Mouse (Mus musculus) hindbrain, embryonic 13.5 days (tissue): ENCODE data around the gene Slc9b2. TPM values are rescaled to one million over a fixed set of nuclear protein-coding genes. Genes with fewer than 3 reads are reported as not detected.

Experiments
- ATAC-seq: fragments of 200-750 bp; cut with Nextera tagmentation; 2 replicates; pipeline ENCODE4 v1.8.0; 2017; ENCODE audit warnings: moderate TSS enrichment; ENCODE audit not compliant: low FRiP score
- H3K27ac ChIP-seq: fragments of 300-500 bp; sonication (generic); 2 replicates; pipeline ENCODE4 v1.5.1; 2015; ENCODE audit warnings: inconsistent platforms, mild to moderate bottlenecking, moderate library complexity
- H3K27me3 ChIP-seq: fragments of 300-500 bp; sonication (generic); 2 replicates; pipeline ENCODE4 v1.6.1; 2015; ENCODE audit warnings: mild to moderate bottlenecking, inconsistent platforms
- H3K36me3 ChIP-seq: fragments of 300-500 bp; sonication (generic); 2 replicates; pipeline ENCODE4 v1.6.1; 2015; ENCODE audit warnings: mild to moderate bottlenecking, inconsistent platforms
- H3K4me1 ChIP-seq: fragments of 300-500 bp; sonication (generic); replicated peaks from 2 replicates; pipeline ENCODE4 v1.6.1; 2015; ENCODE audit warnings: inconsistent platforms
- H3K4me2 ChIP-seq: fragments of 300-500 bp; sonication (generic); 2 replicates; pipeline ENCODE4 v1.6.1; 2015; ENCODE audit warnings: inconsistent platforms, mild to moderate bottlenecking, moderate library complexity
- H3K4me3 ChIP-seq: fragments of 300-500 bp; sonication (generic); 2 replicates; pipeline ENCODE4 v1.5.1; 2015; ENCODE audit warnings: mild to moderate bottlenecking, inconsistent platforms
- H3K9ac ChIP-seq: fragments of 300-500 bp; sonication (generic); 2 replicates; pipeline ENCODE4 v1.6.1; 2015; ENCODE audit warnings: mild to moderate bottlenecking, inconsistent platforms
- H3K9me3 ChIP-seq: fragments of 300-500 bp; sonication (generic); 2 replicates; pipeline ENCODE4 v1.6.1; 2016; ENCODE audit warnings: inconsistent platforms
- WGBS: fragments of 180-500 bp; shearing (Covaris S2); methylation state at CpG from one replicate; pipeline ENCODE4 v1.1.7; 2015; 5-methylcytosine and 5-hydroxymethylcytosine counted together
- polyA plus RNA-seq: library from polyadenylated mRNA; unstranded; fragments of >200 nt; fragmentation: Nextera tagmentation; extraction: Ambion mirVana; gene quantifications from 2 replicates; pipeline ENCODE4 v1.2.1, GENCODE M21; 2015

The Slc9b2 gene
- polyA plus RNA-seq, 1 experiment from 2014 or later = 1.4 TPM

DNA sequence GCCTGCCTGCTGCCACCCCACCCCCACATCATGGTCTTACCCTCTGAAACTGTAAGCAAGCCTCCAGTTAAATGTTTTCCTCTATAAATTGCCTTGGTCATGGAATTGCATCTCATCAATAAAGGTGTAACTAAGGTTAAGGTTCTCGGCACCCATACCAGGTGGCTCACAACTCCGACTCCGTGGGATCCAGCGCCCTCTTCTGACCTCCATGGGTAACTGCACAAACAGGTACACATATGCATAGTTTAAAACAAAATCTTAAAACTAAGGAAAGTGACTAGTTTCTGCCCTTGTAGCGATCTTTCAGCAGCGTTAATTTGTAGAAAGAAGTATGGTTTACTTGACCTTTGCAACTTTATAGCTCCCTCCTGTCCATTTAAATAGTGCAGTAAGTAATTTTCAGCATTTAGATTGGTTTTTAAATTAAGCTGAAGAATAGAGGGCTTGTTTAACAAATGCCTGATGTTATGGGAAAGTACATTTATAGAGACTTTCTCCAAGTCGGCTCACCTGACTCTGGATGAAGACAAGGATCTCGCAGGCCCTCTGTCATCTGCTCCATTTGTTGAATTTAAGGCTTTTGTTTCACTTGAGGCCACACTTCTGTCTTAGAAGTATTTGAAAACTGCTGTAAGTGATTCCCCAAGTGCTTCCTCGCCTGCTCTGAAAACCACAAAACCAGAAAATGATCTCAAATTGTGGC lies 8.4 kb downstream of the Slc9b2 start:
- no peaks in the 10 kb centered on the region for H3K36me3 ChIP-seq
- no peaks in the 10 kb centered on the region for H3K27me3 ChIP-seq
- WGBS = 92% methylated on average over 9 of the region's 9 CpGs
- H3K9me3 ChIP-seq = no peaks in the 10 kb centered on the region
- ATAC-seq = no peak
- H3K9ac ChIP-seq = no peak overlapping the region
- H3K4me2 ChIP-seq = no peak overlapping the region
- no peaks in the 10 kb centered on the region for H3K4me1 ChIP-seq
- H3K4me3 ChIP-seq = no peak overlapping the region
- H3K27ac ChIP-seq = no peak overlapping the region

DNA sequence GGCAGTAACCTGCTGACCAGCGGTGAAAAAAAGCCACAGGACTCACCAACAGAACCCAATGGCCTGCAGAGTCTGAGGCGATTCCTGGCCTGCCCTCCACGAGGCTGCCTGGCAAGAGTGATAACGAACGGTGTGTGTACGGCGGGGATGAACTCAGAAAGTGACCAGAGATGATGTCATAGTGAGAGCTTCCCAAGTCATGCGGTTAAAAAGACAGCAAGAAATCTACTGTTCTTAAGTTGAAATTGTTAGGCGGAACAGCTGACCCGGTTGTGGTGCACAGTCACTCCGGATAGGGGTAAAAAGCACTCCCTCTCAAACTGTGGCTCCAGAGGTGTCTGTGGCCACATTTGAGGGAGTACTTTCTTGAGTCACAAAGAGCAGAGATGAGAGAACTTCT lies 10.8 kb downstream of the Slc9b2 start:
- H3K27ac ChIP-seq = no peak overlapping the region
- no peaks in the 10 kb centered on the region for H3K27me3 ChIP-seq
- no peak for ATAC-seq
- H3K9me3 ChIP-seq = no peaks in the 10 kb centered on the region
- H3K9ac ChIP-seq = no peak overlapping the region
- H3K4me3 ChIP-seq = no peak overlapping the region
- H3K36me3 ChIP-seq = no peaks in the 10 kb centered on the region
- no peak overlapping the region for H3K4me2 ChIP-seq
- WGBS = 89% methylated on average over 11 of the region's 11 CpGs
- no peaks in the 10 kb centered on the region for H3K4me1 ChIP-seq

DNA sequence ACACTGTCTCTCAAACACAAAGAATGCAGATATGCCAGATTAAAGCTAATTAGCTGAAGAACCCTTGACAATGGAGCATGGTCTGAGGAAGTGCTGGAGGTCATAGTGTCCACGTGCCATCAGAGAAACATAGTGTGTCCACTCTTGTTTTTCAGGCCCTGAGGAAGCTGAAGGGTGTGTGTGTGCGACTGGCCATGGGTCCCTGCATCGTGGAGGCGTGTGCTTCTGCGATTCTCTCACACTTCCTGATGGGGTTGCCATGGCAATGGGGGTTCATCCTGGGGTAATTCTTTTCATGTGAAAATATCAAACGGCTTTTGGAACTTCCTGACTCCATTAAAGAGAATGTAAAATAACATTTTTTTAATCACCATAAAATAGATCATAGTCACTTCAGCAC lies 16.9 kb downstream of the Slc9b2 start:
- Histone ChIP-seq H3K9ac (no peak overlapping the region), H3K36me3 (no peaks in the 10 kb centered on the region), H3K9me3 (no peaks in the 10 kb centered on the region), H3K4me3 (no peak overlapping the region), H3K4me2 (no peak overlapping the region), H3K4me1 (no peaks in the 10 kb centered on the region; the same call in 1 of the 2 replicates), H3K27ac (no peak overlapping the region), H3K27me3 (no peaks in the 10 kb centered on the region)
- WGBS = 22% methylated on average over 6 of the region's 6 CpGs
- no peak for ATAC-seq

DNA sequence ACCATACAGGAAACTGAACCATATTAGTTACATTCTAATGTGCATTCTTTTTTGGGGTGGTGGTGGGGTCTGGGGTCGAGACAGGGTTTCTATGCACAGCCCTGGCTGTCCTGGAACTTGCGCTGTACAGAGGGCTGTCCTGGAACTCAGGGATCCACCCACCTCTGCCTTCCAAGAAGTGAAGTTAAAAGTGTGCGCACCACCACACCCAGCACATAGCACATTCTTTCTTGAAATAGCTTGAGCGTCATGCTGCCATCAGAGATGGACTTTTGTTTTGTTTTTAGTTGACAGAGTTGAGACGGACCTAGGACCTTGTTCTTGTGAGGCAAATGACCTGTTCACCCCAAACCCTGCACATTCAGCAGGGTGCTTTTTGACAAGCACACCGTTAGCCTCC lies 19.7 kb downstream of the Slc9b2 start:
- H3K27ac ChIP-seq = no peak overlapping the region
- H3K36me3 ChIP-seq = no peaks in the 10 kb centered on the region
- no peak overlapping the region for H3K9ac ChIP-seq
- no peak overlapping the region for H3K4me3 ChIP-seq
- H3K27me3 ChIP-seq = no peaks in the 10 kb centered on the region
- H3K4me1 ChIP-seq = no peaks in the 10 kb centered on the region; the same call in 1 of the 2 replicates
- WGBS = 76% methylated on average over 6 of the region's 6 CpGs
- H3K9me3 ChIP-seq = no peaks in the 10 kb centered on the region
- ATAC-seq = no peak
- no peak overlapping the region for H3K4me2 ChIP-seq

DNA sequence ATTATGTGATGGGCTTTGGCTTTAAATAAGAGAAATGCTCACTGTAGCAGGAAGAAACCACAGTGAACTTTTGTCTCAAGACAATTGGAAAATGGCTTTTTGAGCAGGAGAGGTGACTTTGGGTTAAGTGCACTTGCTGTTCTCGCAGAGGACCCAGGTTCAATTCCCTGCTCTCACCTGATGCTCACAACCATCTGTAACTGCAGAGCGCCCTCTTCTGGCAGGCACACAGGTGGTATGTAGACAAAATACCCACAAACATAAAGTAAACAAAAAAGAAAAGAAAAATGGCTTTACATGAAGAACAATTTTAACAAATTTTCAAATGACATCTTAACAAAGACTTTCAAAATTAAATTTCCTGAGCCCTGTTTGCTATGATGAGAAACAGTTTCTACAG lies 20.1 kb downstream of the Slc9b2 start:
- Histone ChIP-seq H3K4me2 (no peak overlapping the region), H3K36me3 (no peaks in the 10 kb centered on the region), H3K4me1 (no peaks in the 10 kb centered on the region; the same call in 1 of the 2 replicates), H3K9me3 (no peaks in the 10 kb centered on the region), H3K4me3 (no peak overlapping the region), H3K9ac (no peak overlapping the region), H3K27me3 (no peaks in the 10 kb centered on the region), H3K27ac (no peak overlapping the region)
- no peak for ATAC-seq
- 58% methylated on average over 2 of the region's 2 CpGs for WGBS

DNA sequence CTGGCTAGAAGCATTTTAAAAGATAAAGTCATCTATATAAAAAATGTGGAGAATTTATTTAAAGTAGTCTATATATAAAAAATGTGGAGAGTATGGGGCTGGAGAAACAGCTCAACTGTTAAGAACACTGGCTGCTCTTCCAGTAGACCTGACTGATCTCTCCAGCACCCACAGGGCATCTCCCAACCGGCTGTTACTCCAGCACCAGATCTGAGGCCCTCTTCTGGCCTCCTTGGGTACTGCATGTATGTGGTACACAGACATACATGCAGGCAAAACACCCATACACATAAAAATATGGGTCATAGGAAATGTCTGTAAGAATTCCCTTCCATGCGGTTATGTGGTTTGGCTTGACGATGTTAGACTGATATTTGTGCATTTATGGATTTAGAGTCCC lies 21.1 kb downstream of the Slc9b2 start:
- Histone ChIP-seq H3K4me2 (no peak overlapping the region), H3K36me3 (no peaks in the 10 kb centered on the region), H3K27me3 (no peaks in the 10 kb centered on the region), H3K9me3 (no peaks in the 10 kb centered on the region), H3K9ac (no peak overlapping the region), H3K4me3 (no peak overlapping the region), H3K4me1 (no peaks in the 10 kb centered on the region; the same call in 1 of the 2 replicates), H3K27ac (no peak overlapping the region)
- ATAC-seq = no peak
- 44% methylated on average over 3 of the region's 3 CpGs for WGBS

DNA sequence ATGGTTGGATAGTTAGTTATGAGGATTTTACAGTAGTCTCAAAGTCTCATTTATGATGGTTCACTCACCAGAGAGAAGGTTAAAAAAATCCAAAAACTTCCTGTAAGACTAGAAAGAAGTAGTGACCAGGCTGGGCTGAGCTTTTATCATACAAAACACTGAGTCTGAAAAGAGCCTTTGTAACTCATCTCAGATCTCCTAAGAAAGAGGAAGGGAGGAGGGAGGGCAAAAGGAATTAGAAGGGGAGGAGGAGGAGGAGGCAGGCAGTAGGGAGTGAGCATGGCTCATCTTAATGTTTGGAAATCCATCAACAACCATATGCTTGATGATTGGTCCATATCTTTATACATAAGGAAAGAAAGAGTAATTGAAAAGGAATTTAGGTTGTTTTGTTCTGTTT lies 25.2 kb downstream of the Slc9b2 start:
- no peak overlapping the region for H3K27ac ChIP-seq
- ATAC-seq = no peak
- H3K4me1 ChIP-seq = no peaks in the 10 kb centered on the region
- H3K9ac ChIP-seq = no peak overlapping the region
- no peaks in the 10 kb centered on the region for H3K9me3 ChIP-seq
- no peak overlapping the region for H3K4me2 ChIP-seq
- no peaks in the 10 kb centered on the region for H3K36me3 ChIP-seq
- H3K27me3 ChIP-seq = no peaks in the 10 kb centered on the region
- H3K4me3 ChIP-seq = no peak overlapping the region

DNA sequence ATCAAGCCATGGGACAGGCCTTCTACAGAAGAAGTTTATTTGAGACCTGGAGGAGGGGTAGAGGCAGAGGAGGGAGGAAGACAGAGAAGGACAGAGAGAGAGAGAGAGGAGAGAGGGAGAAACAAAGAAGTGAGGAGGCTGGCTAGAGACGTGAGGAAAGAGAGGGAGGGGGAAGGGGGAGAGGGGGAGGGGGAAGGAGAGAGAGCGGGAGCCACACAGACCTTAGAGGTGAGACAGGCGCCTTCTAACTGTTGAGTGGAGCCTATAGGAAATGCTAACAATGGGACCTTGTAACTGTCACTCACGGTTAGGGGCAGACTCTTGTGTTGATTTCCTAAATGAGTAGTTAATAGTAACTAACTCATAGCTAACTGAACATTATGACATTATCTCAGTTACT lies 26.3 kb downstream of the Slc9b2 start:
- Histone ChIP-seq H3K9ac (no peak overlapping the region), H3K4me1 (no peaks in the 10 kb centered on the region), H3K4me3 (no peak overlapping the region), H3K27me3 (no peaks in the 10 kb centered on the region), H3K36me3 (no peaks in the 10 kb centered on the region), H3K9me3 (no peaks in the 10 kb centered on the region), H3K27ac (no peak overlapping the region), H3K4me2 (no peak overlapping the region)
- no peak for ATAC-seq
- 30% methylated on average over 4 of the region's 4 CpGs for WGBS

DNA sequence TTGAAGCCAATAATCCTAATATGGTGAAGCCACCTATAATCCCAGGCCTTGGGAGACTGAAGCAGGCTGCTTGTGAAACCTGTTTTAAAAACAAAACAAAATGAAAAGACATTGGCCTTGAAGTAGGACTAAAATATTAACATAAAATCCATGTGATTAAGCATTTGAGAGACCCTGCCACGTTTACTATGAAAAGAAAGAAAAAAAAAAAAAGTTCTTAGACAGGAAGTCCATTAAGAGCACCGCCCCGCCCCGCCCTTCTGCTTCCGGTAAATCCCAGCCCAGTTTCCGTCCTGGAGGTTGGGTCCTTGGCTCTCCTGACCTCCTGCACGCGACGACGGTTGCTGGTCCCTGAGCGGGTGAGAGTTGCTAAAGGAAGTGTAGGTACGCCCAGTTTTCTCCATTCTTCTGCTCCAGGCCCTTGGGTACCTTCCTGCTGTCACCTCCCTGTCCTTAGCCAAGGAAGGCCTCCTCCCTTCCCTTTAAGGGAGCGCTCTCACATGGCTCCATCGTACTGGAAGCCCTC lies 40.3 kb downstream of the Slc9b2 start, which contains the start of gene Slc9b1:
TSS of gene Slc9b1 (plus strand) at position 291 of the 526 bp plus-strand sequence.
- Histone ChIP-seq H3K9me3 (no peaks in the 10 kb centered on the region), H3K36me3 (no peaks in the 10 kb centered on the region), H3K9ac (no peak within 1 kb of the TSS), H3K4me2 (no peak within 1 kb of the TSS), H3K27ac (no peak within 1 kb of the TSS), H3K4me1 (no peaks in the 10 kb centered on the region), H3K27me3 (no peaks in the 10 kb centered on the region), H3K4me3 (no peak within 1 kb of the TSS)
- no peak for ATAC-seq
- 81% methylated on average over 14 of the region's 14 CpGs for WGBS

DNA sequence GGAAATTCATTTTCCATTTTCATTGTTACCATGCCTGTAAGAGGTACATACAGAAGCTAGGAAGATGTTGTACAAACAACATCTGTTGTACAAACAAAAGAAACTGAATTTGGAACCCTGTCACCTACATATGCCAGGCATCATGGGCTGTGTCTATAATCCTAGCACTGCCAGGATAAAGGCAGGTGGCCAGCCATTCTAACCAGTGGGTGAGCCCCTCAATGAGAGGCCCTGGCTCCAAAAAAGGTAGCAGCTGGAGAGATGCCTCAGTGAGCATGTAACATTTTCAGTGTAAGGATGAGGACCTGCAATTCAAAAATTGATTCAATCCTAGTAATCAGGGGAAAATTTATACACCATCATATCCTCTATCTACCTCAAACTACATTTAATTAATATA lies 41.5 kb downstream of the Slc9b2 start:
- Histone ChIP-seq H3K4me1 (no peaks in the 10 kb centered on the region), H3K9me3 (no peaks in the 10 kb centered on the region), H3K27ac (no peak overlapping the region), H3K27me3 (no peaks in the 10 kb centered on the region), H3K4me3 (no peak overlapping the region), H3K36me3 (no peaks in the 10 kb centered on the region), H3K4me2 (no peak overlapping the region), H3K9ac (no peak overlapping the region)
- no peak for ATAC-seq

DNA sequence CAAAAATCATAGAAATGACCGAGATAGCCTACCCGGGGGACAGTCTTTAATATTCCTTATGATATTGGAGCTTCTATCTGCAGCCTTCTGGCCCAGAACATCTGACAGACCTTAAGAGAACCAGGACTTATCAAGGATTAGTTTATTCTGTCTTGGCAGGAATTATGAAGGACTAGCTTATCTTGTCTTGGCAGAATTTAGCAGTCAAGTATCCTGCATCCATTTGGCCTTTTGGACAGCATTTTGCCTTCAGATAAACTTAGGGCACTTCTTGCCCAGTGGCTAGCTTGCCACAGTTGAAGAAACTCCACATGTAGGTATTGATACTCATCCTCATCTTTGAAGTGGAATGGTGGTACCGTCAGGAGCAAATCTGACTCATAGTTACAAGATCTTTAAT lies 44.4 kb downstream of the Slc9b2 start:
- Histone ChIP-seq H3K4me3 (no peak overlapping the region), H3K27ac (no peak overlapping the region), H3K9ac (no peak overlapping the region), H3K27me3 (no peaks in the 10 kb centered on the region), H3K36me3 (no peaks in the 10 kb centered on the region), H3K4me2 (no peak overlapping the region), H3K4me1 (no peaks in the 10 kb centered on the region), H3K9me3 (no peaks in the 10 kb centered on the region)
- WGBS = 96% methylated on average over 3 of the region's 3 CpGs
- ATAC-seq = no peak

DNA sequence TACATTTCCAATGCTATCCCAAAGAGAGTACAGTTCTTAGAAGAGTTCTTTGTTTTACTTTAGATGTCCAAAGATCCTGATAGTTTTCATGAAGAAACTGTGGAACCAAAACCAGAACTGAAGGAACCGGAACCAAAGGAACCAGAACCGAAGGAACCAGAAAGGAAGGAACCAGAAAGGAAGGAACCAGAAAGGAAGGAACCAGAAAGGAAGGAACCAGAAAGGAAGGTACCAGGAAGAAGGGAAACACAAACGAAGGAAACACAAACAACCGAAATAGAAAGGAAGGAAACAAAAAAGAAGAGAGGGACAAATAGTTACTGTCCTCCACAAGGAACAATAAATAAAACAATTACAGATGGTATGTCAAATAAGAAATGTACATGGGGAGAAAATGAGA lies 49.9 kb downstream of the Slc9b2 start:
- Histone ChIP-seq H3K9ac (no peak overlapping the region), H3K36me3 (no peaks in the 10 kb centered on the region), H3K27me3 (no peaks in the 10 kb centered on the region), H3K4me1 (no peaks in the 10 kb centered on the region), H3K4me3 (no peak overlapping the region), H3K4me2 (no peak overlapping the region), H3K27ac (no peak overlapping the region), H3K9me3 (no peaks in the 10 kb centered on the region)
- no peak for ATAC-seq
- WGBS = 84% methylated on average over 4 of the region's 4 CpGs

DNA sequence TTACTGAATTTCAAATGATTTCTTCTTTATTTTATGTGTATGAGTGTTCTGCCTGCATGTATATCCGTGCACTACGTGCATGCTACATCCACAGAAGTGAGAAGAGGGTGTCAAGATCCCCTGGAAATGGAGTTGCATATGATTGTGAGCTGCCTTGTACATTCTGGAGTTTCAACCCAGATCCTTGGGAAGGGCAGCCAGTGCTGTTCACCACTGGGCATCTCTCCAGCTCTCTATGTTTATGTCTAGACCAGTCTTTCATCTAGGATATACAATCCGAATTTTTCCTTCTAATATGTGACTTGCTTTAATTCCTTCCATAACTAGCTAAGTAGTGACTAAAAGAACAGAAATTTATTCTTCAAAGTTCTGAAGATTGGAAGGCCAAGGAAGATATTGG lies 68.3 kb downstream of the Slc9b2 start:
- Histone ChIP-seq H3K9me3 (no peaks in the 10 kb centered on the region), H3K4me3 (no peak overlapping the region), H3K9ac (no peak overlapping the region), H3K36me3 (no peaks in the 10 kb centered on the region), H3K4me2 (no peak overlapping the region), H3K4me1 (no peaks in the 10 kb centered on the region), H3K27ac (no peak overlapping the region), H3K27me3 (no peaks in the 10 kb centered on the region)
- 81% methylated on average over 3 of the region's 3 CpGs for WGBS
- no peak for ATAC-seq
